Mouse (Mus musculus) cerebellum, adult 2 months (tissue): ENCODE data around the gene Depdc1b.
A peak's percentile ranks its signal among the peaks of the same experiment; 100 is the strongest.

ENCODE experiments used
- CTCF ChIP-seq: fragments of 200-500 bp; IDR thresholded peaks from 2 replicates; pipeline ENCODE4 v1.5.1; 2011; ENCODE audit warnings: low read depth, mild to moderate bottlenecking, control low read depth, low read length, moderate library complexity, borderline replicate concordance; ENCODE audit not compliant: insufficient read depth
- POLR2A ChIP-seq: fragments of 200-500 bp; IDR thresholded peaks from 2 replicates; pipeline ENCODE4 v1.6.1; 2011; ENCODE audit warnings: low read length, control low read depth, borderline replicate concordance; ENCODE audit not compliant: insufficient read depth

DNA sequence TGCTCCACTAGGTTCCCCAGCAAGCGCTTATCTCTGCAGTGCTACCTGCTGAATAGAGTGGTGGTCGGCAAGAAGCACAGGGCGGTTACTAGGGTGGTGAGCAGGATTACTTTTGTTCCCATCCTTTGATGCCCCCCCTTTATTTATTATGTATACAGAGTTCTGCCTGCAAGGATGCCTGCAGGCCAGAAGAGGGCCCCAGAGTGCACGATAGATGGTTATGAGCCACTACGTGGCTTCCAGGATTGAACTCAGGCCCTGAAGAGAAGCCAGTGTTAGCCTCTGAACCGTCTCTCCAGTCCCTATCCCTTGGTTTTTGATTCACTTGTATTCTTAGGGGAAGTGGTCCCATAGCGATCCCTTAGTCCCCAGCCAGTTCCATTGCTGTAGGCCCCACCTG, 25.5 kb downstream of the Depdc1b start:
- TF ChIP-seq POLR2A (no peak), CTCF (peak; percentile 18; the same call in 1 of the 2 replicates)
